27 mouse cellular contexts compared by ENCODE assay signal in the genomic region with DNA sequence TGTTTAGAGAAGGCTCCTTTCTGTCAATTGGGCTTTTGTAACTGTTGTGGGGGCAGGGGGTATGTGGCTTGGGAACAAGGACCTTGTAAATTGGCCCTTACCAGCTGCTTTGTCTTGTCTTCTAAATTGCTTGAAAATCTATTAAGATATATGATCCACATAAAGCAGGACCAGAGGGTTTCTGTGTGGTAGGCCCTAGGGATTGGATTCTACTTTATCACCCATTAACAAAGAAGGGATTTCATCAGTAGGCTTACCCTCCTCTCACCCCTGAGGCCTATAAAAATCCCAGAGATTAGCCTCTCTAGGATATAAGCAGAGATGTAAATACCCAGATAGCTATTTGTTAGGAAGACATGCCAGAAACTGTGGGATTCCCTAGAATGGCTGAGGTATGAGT.
DNase-seq lines count a peak whose midpoint lies in the region; ATAC-seq and TF ChIP-seq lines count a peak whose summit lies in the region.
"Had no signal": no experiment of that assay in that cellular context is flagged by ENCODE, and none has a peak within 500 bp of the region (broad histone marks: within the 10 kb centered on the region; RNA-seq: fewer than 3 reads in every experiment).

No protein-coding gene starts in this region.

- ATAC-seq in hindbrain, embryonic 11.5 days (ENCODE audit: low FRiP score): peak; percentile 62
- peak; percentile 35; the same call in 1 of the 2 replicates for ATAC-seq in midbrain, embryonic 11.5 days (ENCODE audit: low FRiP score)
- no peak for ATAC-seq in midbrain, postnatal 0 days (ENCODE audit: low FRiP score)
- ATAC-seq in neural tube, embryonic 12.5 days (ENCODE audit: low FRiP score, low read depth): peak; percentile 78; the same call in 1 of the 2 replicates
- ATAC-seq: Patski had no signal

- H3K36me3 ChIP-seq in hindbrain, embryonic 11.5 days (ENCODE audit: control insufficient read depth, insufficient read depth, low read length): no peaks in the 10 kb centered on the region
- H3K36me3 ChIP-seq in hindbrain, embryonic 10.5 days: no peaks in the 10 kb centered on the region
- no peaks in the 10 kb centered on the region for H3K36me3 ChIP-seq in midbrain, embryonic 11.5 days (ENCODE audit: control insufficient read depth, insufficient read depth, low read length)
- no peaks in the 10 kb centered on the region for H3K36me3 ChIP-seq in midbrain, postnatal 0 days (ENCODE audit: insufficient read depth, low read length)
- no peaks in the 10 kb centered on the region for H3K36me3 ChIP-seq in neural tube, embryonic 12.5 days
- H3K36me3 ChIP-seq: embryonic facial prominence, embryonic 12.5 days; forebrain, embryonic 10.5 days; forebrain, embryonic 15.5 days; heart, embryonic 10.5 days; heart, embryonic 15.5 days; limb, embryonic 12.5 days; lung, embryonic 15.5 days had no signal

- H3K4me3 ChIP-seq in hindbrain, embryonic 11.5 days (ENCODE audit: low read depth, low read length): no peak overlapping the region
- no peak overlapping the region for H3K4me3 ChIP-seq in hindbrain, embryonic 10.5 days
- H3K4me3 ChIP-seq in midbrain, embryonic 11.5 days (ENCODE audit: low read depth, low read length): no peak overlapping the region
- no peak overlapping the region for H3K4me3 ChIP-seq in midbrain, postnatal 0 days (ENCODE audit: low read depth, low read length)
- H3K4me3 ChIP-seq in neural tube, embryonic 12.5 days: no peak overlapping the region
- H3K4me3 ChIP-seq: embryonic facial prominence, embryonic 12.5 days; forebrain, embryonic 10.5 days; forebrain, embryonic 15.5 days; heart, embryonic 10.5 days; heart, embryonic 15.5 days; limb, embryonic 12.5 days; lung, embryonic 15.5 days had no signal

- no peak for DNase-seq in hindbrain, embryonic 11.5 days (ENCODE audit: low spot score)
- DNase-seq in hindbrain, embryonic 10.5 days (ENCODE audit: low spot score): no peak
- DNase-seq in midbrain, embryonic 11.5 days (ENCODE audit: low spot score, missing footprints): peak; percentile 75
- no peak for DNase-seq in midbrain, postnatal 0 days (ENCODE audit: low spot score)
- DNase-seq in brain, embryonic 14.5 days (ENCODE audit: low read depth): peak; percentile 17
- DNase-seq in cerebellum, adult 9-11 months: no peak
- DNase-seq in yolk sac, embryonic 10.5 days (ENCODE audit: low spot score): no peak
- DNase-seq: adrenal gland, postnatal 10 days; cerebellum, adult 11-12 months; cerebellum, postnatal 14 days; gastrocnemius, postnatal 25 days; heart, adult 11 months; kidney, adult 11 months; kidney, postnatal 14 days; retina, postnatal 1 day; spleen, adult 18-20 months; thymus, postnatal 14 days had no signal

- TF ChIP-seq POLR2A in brain, embryonic 14.5 days (IDR thresholded peaks at IDR 0.05; ENCODE audit: borderline replicate concordance, extremely low read depth, insufficient read depth, insufficient read length, poor library complexity, severe bottlenecking): no peak

- no peak overlapping the region for H3K9ac ChIP-seq in hindbrain, embryonic 11.5 days (ENCODE audit: low read depth, low read length)
- no peak overlapping the region for H3K9ac ChIP-seq in midbrain, embryonic 11.5 days (ENCODE audit: low read length)
- H3K9ac ChIP-seq in midbrain, postnatal 0 days (replicated peaks; ENCODE audit: low read length, poor library complexity, severe bottlenecking): no peak overlapping the region
- no peak overlapping the region for H3K9ac ChIP-seq in neural tube, embryonic 12.5 days
- H3K9ac ChIP-seq: embryonic facial prominence, embryonic 12.5 days; forebrain, embryonic 15.5 days; heart, embryonic 15.5 days; limb, embryonic 12.5 days; lung, embryonic 15.5 days had no signal

- H3K27ac ChIP-seq in hindbrain, embryonic 11.5 days (ENCODE audit: low read depth, low read length): 0 out of 2 replicates have a peak overlapping the region, but pooled peaks have one; percentile 37
- H3K27ac ChIP-seq in hindbrain, embryonic 10.5 days: no peak overlapping the region
- no peak overlapping the region for H3K27ac ChIP-seq in midbrain, embryonic 11.5 days (ENCODE audit: low read depth, low read length)
- H3K27ac ChIP-seq in midbrain, postnatal 0 days (ENCODE audit: low read depth, low read length): no peak overlapping the region
- no peak overlapping the region for H3K27ac ChIP-seq in neural tube, embryonic 12.5 days
- H3K27ac ChIP-seq: embryonic facial prominence, embryonic 12.5 days; forebrain, embryonic 10.5 days; forebrain, embryonic 15.5 days; heart, embryonic 10.5 days; heart, embryonic 15.5 days; limb, embryonic 12.5 days; lung, embryonic 15.5 days had no signal

- no peak overlapping the region for H3K4me2 ChIP-seq in hindbrain, embryonic 11.5 days (replicated peaks; ENCODE audit: low read depth, low read length)
- no peak overlapping the region for H3K4me2 ChIP-seq in midbrain, embryonic 11.5 days
- H3K4me2 ChIP-seq in midbrain, postnatal 0 days (ENCODE audit: low read depth, low read length, poor library complexity, severe bottlenecking): no peak overlapping the region
- no peak overlapping the region for H3K4me2 ChIP-seq in neural tube, embryonic 12.5 days (replicated peaks)
- H3K4me2 ChIP-seq: embryonic facial prominence, embryonic 12.5 days; forebrain, embryonic 15.5 days; heart, embryonic 15.5 days; limb, embryonic 12.5 days; liver, embryonic 11.5 days; lung, embryonic 15.5 days had no signal

- no peaks in the 10 kb centered on the region for H3K9me3 ChIP-seq in hindbrain, embryonic 11.5 days (ENCODE audit: control insufficient read depth, low read length)
- H3K9me3 ChIP-seq in hindbrain, embryonic 10.5 days: no peaks in the 10 kb centered on the region
- no peaks in the 10 kb centered on the region for H3K9me3 ChIP-seq in midbrain, embryonic 11.5 days (ENCODE audit: control insufficient read depth, low read length)
- no peaks in the 10 kb centered on the region for H3K9me3 ChIP-seq in midbrain, postnatal 0 days (ENCODE audit: low read length)
- H3K9me3 ChIP-seq in neural tube, embryonic 12.5 days: no peaks in the 10 kb centered on the region
- H3K9me3 ChIP-seq: embryonic facial prominence, embryonic 12.5 days; forebrain, embryonic 10.5 days; forebrain, embryonic 15.5 days; heart, embryonic 10.5 days; heart, embryonic 15.5 days; limb, embryonic 12.5 days; lung, embryonic 15.5 days had no signal

- no peak for TF ChIP-seq CTCF in midbrain, postnatal 0 days (IDR thresholded peaks at IDR 0.05)
- no peak for TF ChIP-seq CTCF in brain, embryonic 14.5 days (IDR thresholded peaks at IDR 0.05; ENCODE audit: borderline replicate concordance, extremely low read depth, insufficient read depth, insufficient read length)

- no peaks in the 10 kb centered on the region for H3K27me3 ChIP-seq in hindbrain, embryonic 11.5 days (ENCODE audit: control insufficient read depth, insufficient read depth, low read length)
- H3K27me3 ChIP-seq in hindbrain, embryonic 10.5 days (ENCODE audit: insufficient read depth, poor library complexity, severe bottlenecking): no peaks in the 10 kb centered on the region
- no peaks in the 10 kb centered on the region for H3K27me3 ChIP-seq in midbrain, embryonic 11.5 days (ENCODE audit: control insufficient read depth, insufficient read depth, low read length)
- no peaks in the 10 kb centered on the region for H3K27me3 ChIP-seq in midbrain, postnatal 0 days (ENCODE audit: insufficient read depth, low read length)
- no peaks in the 10 kb centered on the region for H3K27me3 ChIP-seq in neural tube, embryonic 12.5 days (replicated peaks)
- H3K27me3 ChIP-seq: embryonic facial prominence, embryonic 12.5 days; forebrain, embryonic 15.5 days; heart, embryonic 15.5 days; limb, embryonic 12.5 days; lung, embryonic 15.5 days; Patski had no signal

- no peaks in the 10 kb centered on the region for H3K4me1 ChIP-seq in hindbrain, embryonic 11.5 days (replicated peaks; ENCODE audit: control insufficient read depth, insufficient read depth, low read length)
- H3K4me1 ChIP-seq in hindbrain, embryonic 10.5 days (replicated peaks): peaks cover 24% of the 10 kb centered on the region
- H3K4me1 ChIP-seq in midbrain, embryonic 11.5 days (ENCODE audit: control insufficient read depth, insufficient read depth, low read length): no peaks in the 10 kb centered on the region; the same call in 1 of the 2 replicates
- no peaks in the 10 kb centered on the region; the same call in 1 of the 2 replicates for H3K4me1 ChIP-seq in midbrain, postnatal 0 days (ENCODE audit: insufficient read depth, low read length)
- H3K4me1 ChIP-seq in neural tube, embryonic 12.5 days: peaks cover 10% of the 10 kb centered on the region; the same call in 1 of the 2 replicates
- H3K4me1 ChIP-seq: embryonic facial prominence, embryonic 12.5 days; heart, embryonic 10.5 days; heart, embryonic 15.5 days; limb, embryonic 12.5 days; lung, embryonic 15.5 days had no signal

Comparison
In these comparisons a context has a peak if more than half of its experiments do, and no peak if none do; other contexts are left out.
1. DNase-seq: peak in midbrain, embryonic 11.5 days (single experiment) and brain, embryonic 14.5 days (single experiment); none in hindbrain, embryonic 11.5 days (single experiment), hindbrain, embryonic 10.5 days (single experiment), midbrain, postnatal 0 days (single experiment), cerebellum, adult 9-11 months (single experiment) and yolk sac, embryonic 10.5 days (single experiment).